Mouse (Mus musculus): ENCODE results near the gene C8b. TPM values are rescaled to one million over a fixed set of nuclear protein-coding genes. Genes with fewer than 3 reads are reported as not detected.

The C8b gene
- polyA plus RNA-seq, 1 experiment: not detected

GRCm38 (mm10) chr4:104835096-104835495 lies 69.0 kb downstream of the C8b start:
- no peaks in the 10 kb centered on the region for H3K36me3 ChIP-seq (ENCODE audit: control insufficient read depth, insufficient read depth, low read length)
- no peaks in the 10 kb centered on the region for H3K4me1 ChIP-seq (replicated peaks; ENCODE audit: control insufficient read depth, insufficient read depth, low read length)
- no peak for DNase-seq
- WGBS: 71% methylated on average over 5 of the region's 5 CpGs
- H3K4me3 ChIP-seq (ENCODE audit: control insufficient read depth, insufficient read depth, low read length): no peak overlapping the region
- no peak overlapping the region for H3K27ac ChIP-seq (ENCODE audit: control insufficient read depth, insufficient read depth, low read length)
- TF ChIP-seq POLR2A (IDR thresholded peaks at IDR 0.05; ENCODE audit: control insufficient read depth, extremely low read depth, insufficient read depth, low read length, poor library complexity) (no peak), CTCF (IDR thresholded peaks at IDR 0.05; ENCODE audit: borderline replicate concordance, control insufficient read depth, extremely low read depth, insufficient read depth, low read length, poor library complexity) (no peak)
- no peaks in the 10 kb centered on the region for H3K27me3 ChIP-seq (ENCODE audit: control insufficient read depth, insufficient read depth, low read length)

DNA sequence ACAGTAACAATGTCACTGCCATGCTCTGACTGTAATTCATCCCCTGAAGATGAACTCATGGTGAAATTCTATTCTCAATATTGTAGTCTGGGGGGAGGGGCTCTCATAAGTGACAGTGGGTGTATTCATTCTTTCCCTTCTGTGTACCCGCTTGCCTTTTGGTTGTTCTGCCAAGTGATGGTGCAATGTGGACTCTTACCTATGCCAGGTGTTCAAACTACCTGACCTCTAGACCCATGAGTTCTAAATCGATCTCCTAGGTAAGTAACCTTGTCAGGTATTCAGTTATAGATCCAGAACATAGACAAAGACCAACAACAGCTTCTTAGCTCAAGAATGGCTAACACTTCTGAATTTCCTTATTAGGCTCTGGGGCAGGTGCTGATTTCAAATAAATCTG lies 72.2 kb downstream of the C8b start:
- Histone ChIP-seq H3K27me3 (ENCODE audit: control insufficient read depth, insufficient read depth, low read length) (no peaks in the 10 kb centered on the region), H3K4me3 (ENCODE audit: control insufficient read depth, insufficient read depth, low read length) (no peak overlapping the region), H3K27ac (ENCODE audit: control insufficient read depth, insufficient read depth, low read length) (no peak overlapping the region), H3K4me1 (replicated peaks; ENCODE audit: control insufficient read depth, insufficient read depth, low read length) (no peaks in the 10 kb centered on the region), H3K36me3 (ENCODE audit: control insufficient read depth, insufficient read depth, low read length) (no peaks in the 10 kb centered on the region)
- WGBS: 77% methylated on average over 2 of the region's 2 CpGs
- TF ChIP-seq CTCF (IDR thresholded peaks at IDR 0.05; ENCODE audit: borderline replicate concordance, control insufficient read depth, extremely low read depth, insufficient read depth, low read length, poor library complexity) (no peak), POLR2A (IDR thresholded peaks at IDR 0.05; ENCODE audit: control insufficient read depth, extremely low read depth, insufficient read depth, low read length, poor library complexity) (no peak)
- DNase-seq: no peak

DNA sequence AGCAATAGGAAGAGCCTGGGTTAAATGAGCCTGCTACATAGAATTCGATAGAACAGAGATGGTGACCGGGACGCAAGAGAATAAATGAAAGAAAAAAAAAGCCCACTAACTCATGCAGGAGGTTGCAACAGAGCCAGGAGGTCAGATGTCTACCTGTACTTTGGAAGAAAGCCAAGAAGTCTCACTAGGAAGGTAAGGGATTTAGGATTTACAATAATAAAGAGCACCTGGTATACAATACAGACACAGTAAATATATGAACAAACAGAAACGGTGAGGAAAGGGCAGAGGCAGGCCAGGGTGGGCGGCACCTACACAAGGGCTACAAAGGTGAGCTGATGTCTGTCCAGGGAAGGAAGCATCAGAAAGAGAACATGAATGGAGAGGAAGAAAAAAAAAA lies 76.1 kb downstream of the C8b start:
- Histone ChIP-seq H3K27ac (ENCODE audit: control insufficient read depth, insufficient read depth, low read length) (no peak overlapping the region), H3K4me3 (ENCODE audit: control insufficient read depth, insufficient read depth, low read length) (no peak overlapping the region), H3K27me3 (ENCODE audit: control insufficient read depth, insufficient read depth, low read length) (no peaks in the 10 kb centered on the region), H3K36me3 (ENCODE audit: control insufficient read depth, insufficient read depth, low read length) (no peaks in the 10 kb centered on the region), H3K4me1 (replicated peaks; ENCODE audit: control insufficient read depth, insufficient read depth, low read length) (no peaks in the 10 kb centered on the region)
- no peak for DNase-seq
- no peak for TF ChIP-seq CTCF (IDR thresholded peaks at IDR 0.05; ENCODE audit: borderline replicate concordance, control insufficient read depth, extremely low read depth, insufficient read depth, low read length, poor library complexity)
- no peak for TF ChIP-seq POLR2A (IDR thresholded peaks at IDR 0.05; ENCODE audit: control insufficient read depth, extremely low read depth, insufficient read depth, low read length, poor library complexity)
- WGBS: 94% methylated on average over 5 of the region's 5 CpGs

DNA sequence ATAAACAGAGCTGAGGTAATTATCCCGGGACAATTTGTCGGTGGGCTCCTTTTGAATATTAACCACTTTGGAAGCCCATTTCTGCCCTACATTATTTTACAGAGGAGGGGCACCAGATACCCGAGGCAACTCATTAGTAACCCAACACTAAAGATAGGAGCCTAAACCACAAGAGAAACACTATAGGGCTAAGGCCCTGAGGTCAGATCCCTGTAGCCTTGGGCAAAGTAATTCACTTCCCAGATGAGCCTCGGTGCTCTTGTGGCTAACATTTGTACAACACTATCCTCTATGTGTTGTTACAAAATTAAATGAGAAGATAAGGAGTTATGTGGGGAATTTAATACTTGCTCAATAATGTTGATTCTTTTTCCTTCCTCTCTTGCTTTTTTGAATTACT lies 77.4 kb downstream of the C8b start:
- Histone ChIP-seq H3K4me1 (replicated peaks; ENCODE audit: control insufficient read depth, insufficient read depth, low read length) (no peaks in the 10 kb centered on the region), H3K36me3 (ENCODE audit: control insufficient read depth, insufficient read depth, low read length) (no peaks in the 10 kb centered on the region), H3K27me3 (ENCODE audit: control insufficient read depth, insufficient read depth, low read length) (no peaks in the 10 kb centered on the region), H3K4me3 (ENCODE audit: control insufficient read depth, insufficient read depth, low read length) (no peak overlapping the region), H3K27ac (ENCODE audit: control insufficient read depth, insufficient read depth, low read length) (no peak overlapping the region)
- TF ChIP-seq CTCF (IDR thresholded peaks at IDR 0.05; ENCODE audit: borderline replicate concordance, control insufficient read depth, extremely low read depth, insufficient read depth, low read length, poor library complexity) (no peak), POLR2A (IDR thresholded peaks at IDR 0.05; ENCODE audit: control insufficient read depth, extremely low read depth, insufficient read depth, low read length, poor library complexity) (no peak)
- WGBS: 86% methylated on average over 4 of the region's 4 CpGs
- no peak for DNase-seq

Other genes starting within 250 kb of the C8b start
- not detected in 2 replicates for gene Gm17662, start 91.0 kb downstream of the C8b start, polyA plus RNA-seq (2012; rRNA removed)
- gene C8a, start 110.1 kb downstream of the C8b start, polyA plus RNA-seq (2012; rRNA removed): 0.09 TPM in 1 of 2 replicates, not detected in the other
- 0.54 and 0.70 TPM in 2 replicates for gene Fyb2, start 147.1 kb downstream of the C8b start, polyA plus RNA-seq (2012; rRNA removed)

Measured in thymus, adult 2 months (tissue).